Mouse (Mus musculus): Measurements from ENCODE around the gene Sval2. TPM values are rescaled to one million over a fixed set of nuclear protein-coding genes. Genes with fewer than 3 reads are reported as not detected.

Gene Sval2
- not detected for polyA plus RNA-seq (2012; fragmentation: generic; extraction: Trizol)
- long read RNA-seq, experiment 1, result 0 reads
- long read RNA-seq, experiment 2, result 0 reads

DNA sequence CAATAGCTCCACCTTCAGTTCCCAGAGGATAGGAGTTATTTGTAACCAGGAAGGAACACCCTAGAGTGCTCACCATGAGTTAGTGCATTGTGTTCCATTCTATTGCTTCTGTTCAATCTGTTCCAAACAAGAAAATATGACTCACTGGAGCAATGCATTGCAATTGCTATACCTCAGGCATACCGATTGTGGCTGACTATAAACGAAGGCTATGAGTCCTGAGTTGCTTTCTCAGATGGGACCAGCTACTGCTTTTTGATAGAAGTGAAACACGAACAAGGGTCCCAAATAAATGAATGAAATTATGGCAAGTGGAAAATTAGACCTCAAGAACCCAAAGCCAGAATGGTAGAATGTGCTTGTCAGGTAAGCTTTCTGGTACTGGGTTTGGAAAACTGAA, at the start of gene Sval2:
Gene Sval2, plus strand, starts transcription at position 301 of the 400 bp plus-strand sequence.
- Histone ChIP-seq H3K27me3 (ENCODE audit: control insufficient read depth, insufficient read depth, insufficient read length) (no peaks in the 10 kb centered on the region), H3K36me3 (ENCODE audit: control insufficient read depth, insufficient read depth) (no peaks in the 10 kb centered on the region), H3K79me3 (ENCODE audit: low read depth) (no peaks in the 10 kb centered on the region), H3ac (ENCODE audit: control insufficient read depth, insufficient read length, low read depth) (no peak within 1 kb of the TSS), H3K4me3 (ENCODE audit: insufficient read depth, poor library complexity, severe bottlenecking) (no peak within 1 kb of the TSS), H3K79me2 (ENCODE audit: control insufficient read depth, insufficient read depth) (no peaks in the 10 kb centered on the region)
- no peak for TF ChIP-seq FOSL1 (IDR thresholded peaks at IDR 0.05; ENCODE audit: insufficient read depth, low read length, poor library complexity, severe bottlenecking)
- TF ChIP-seq USF1 (IDR thresholded peaks at IDR 0.05; ENCODE audit: low read depth), result no peak
- no peak for TF ChIP-seq MYOD1 (IDR thresholded peaks at IDR 0.05; ENCODE audit: control insufficient read depth, insufficient read length, low read depth)
- no peak for TF ChIP-seq MYOG (IDR thresholded peaks at IDR 0.05; ENCODE audit: control insufficient read depth, extremely low read depth, insufficient read length)
- no peak for TF ChIP-seq MAX (IDR thresholded peaks at IDR 0.05)
- TF ChIP-seq CEBPB (IDR thresholded peaks at IDR 0.05; ENCODE audit: low read depth), result no peak
- TF ChIP-seq CTCF (IDR thresholded peaks at IDR 0.05; ENCODE audit: control insufficient read depth, insufficient read depth, insufficient read length), result no peak

DNA sequence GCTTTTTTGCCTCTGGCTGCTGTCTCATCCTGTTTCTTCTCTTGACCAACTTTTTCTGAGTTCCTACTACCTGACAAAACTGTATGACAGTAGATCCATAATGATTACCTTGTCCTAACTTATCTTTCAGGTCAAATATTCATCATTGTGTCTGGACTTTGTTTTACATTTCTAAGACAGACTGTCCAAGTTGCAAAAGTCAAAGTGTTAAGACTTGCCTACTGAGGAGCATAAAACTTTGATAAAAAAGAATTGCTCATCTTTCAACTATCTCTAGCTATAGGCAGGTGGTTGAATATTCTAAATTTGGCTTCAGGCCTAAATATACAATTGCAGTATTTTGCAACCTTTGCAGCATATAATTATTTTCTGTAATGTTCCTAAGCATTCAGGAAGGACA, 28.7 kb upstream of the Sval2 start:
- TF ChIP-seq FOSL1 (IDR thresholded peaks at IDR 0.05; ENCODE audit: insufficient read depth, low read length, poor library complexity, severe bottlenecking), result no peak
- TF ChIP-seq MYOD1 (IDR thresholded peaks at IDR 0.05; ENCODE audit: control insufficient read depth, insufficient read length, low read depth), result no peak
- TF ChIP-seq CTCF (IDR thresholded peaks at IDR 0.05; ENCODE audit: control insufficient read depth, insufficient read depth, insufficient read length), result no peak
- TF ChIP-seq MYOG (IDR thresholded peaks at IDR 0.05; ENCODE audit: control insufficient read depth, extremely low read depth, insufficient read length), result no peak
- no peak for TF ChIP-seq CEBPB (IDR thresholded peaks at IDR 0.05; ENCODE audit: low read depth)
- TF ChIP-seq MAX (IDR thresholded peaks at IDR 0.05), result no peak
- TF ChIP-seq USF1 (IDR thresholded peaks at IDR 0.05; ENCODE audit: low read depth), result no peak
- H3K79me2 ChIP-seq (ENCODE audit: control insufficient read depth, insufficient read depth), result no peaks in the 10 kb centered on the region
- H3K27me3 ChIP-seq (ENCODE audit: control insufficient read depth, insufficient read depth, insufficient read length), result no peaks in the 10 kb centered on the region
- H3ac ChIP-seq (ENCODE audit: control insufficient read depth, insufficient read length, low read depth), result no peak overlapping the region
- no peaks in the 10 kb centered on the region for H3K36me3 ChIP-seq (ENCODE audit: control insufficient read depth, insufficient read depth)
- H3K79me3 ChIP-seq (ENCODE audit: low read depth), result no peaks in the 10 kb centered on the region
- no peak overlapping the region for H3K4me3 ChIP-seq (ENCODE audit: insufficient read depth, poor library complexity, severe bottlenecking)

DNA sequence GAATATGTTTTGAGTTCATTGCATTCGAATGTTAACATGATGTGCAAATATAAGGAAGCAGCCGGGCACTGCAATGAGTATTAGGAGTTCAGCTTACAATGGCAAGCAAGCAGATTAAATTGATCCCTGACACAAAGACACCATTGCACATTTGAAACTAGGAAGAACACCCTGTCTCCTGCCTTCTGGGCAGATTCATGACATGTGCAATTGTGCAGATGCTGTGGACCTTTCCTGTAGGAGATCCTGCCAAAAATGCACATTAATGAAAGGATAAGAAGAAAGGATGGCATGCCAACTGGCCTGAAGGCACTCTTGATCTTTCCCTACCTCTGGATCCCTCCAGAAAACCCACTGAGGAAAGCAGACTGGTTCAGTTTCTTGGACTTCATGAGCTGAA, 23.3 kb upstream of the Sval2 start:
- H3K4me3 ChIP-seq (ENCODE audit: insufficient read depth, poor library complexity, severe bottlenecking), result no peak overlapping the region
- H3K36me3 ChIP-seq (ENCODE audit: control insufficient read depth, insufficient read depth), result no peaks in the 10 kb centered on the region
- no peaks in the 10 kb centered on the region for H3K79me2 ChIP-seq (ENCODE audit: control insufficient read depth, insufficient read depth)
- H3K79me3 ChIP-seq (ENCODE audit: low read depth), result no peaks in the 10 kb centered on the region
- TF ChIP-seq MYOD1 (IDR thresholded peaks at IDR 0.05; ENCODE audit: control insufficient read depth, insufficient read length, low read depth) (no peak), MAX (IDR thresholded peaks at IDR 0.05) (no peak), MYOG (IDR thresholded peaks at IDR 0.05; ENCODE audit: control insufficient read depth, extremely low read depth, insufficient read length) (no peak), CEBPB (IDR thresholded peaks at IDR 0.05; ENCODE audit: low read depth) (no peak), USF1 (IDR thresholded peaks at IDR 0.05; ENCODE audit: low read depth) (no peak)
- H3ac ChIP-seq (ENCODE audit: control insufficient read depth, insufficient read length, low read depth), result no peak overlapping the region
- no peaks in the 10 kb centered on the region for H3K27me3 ChIP-seq (ENCODE audit: control insufficient read depth, insufficient read depth, insufficient read length)

DNA sequence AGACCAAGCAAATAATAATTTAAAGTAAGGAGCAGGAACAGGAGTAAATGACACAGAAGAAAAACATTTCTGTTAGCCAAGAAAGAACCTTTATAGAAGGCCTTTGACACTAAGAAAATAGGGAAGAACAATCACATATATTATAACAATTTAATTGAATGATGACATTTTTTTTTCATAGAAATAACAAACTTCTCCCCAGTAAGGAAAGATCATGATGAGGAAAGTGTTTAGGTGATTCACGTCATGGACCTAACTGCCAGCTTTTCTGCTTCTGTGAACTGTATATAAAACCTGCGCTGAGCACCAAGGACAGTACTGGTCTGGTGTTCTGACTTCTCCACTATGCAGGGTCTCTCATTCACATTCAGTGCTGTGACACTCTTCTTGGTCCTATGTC, 5.6 kb upstream of the Sval2 start, which contains the start of gene Pip:
Gene Pip, plus strand, starts transcription at position 301 of the 400 bp plus-strand sequence.
- Histone ChIP-seq H3K27me3 (ENCODE audit: control insufficient read depth, insufficient read depth, insufficient read length) (no peaks in the 10 kb centered on the region), H3ac (ENCODE audit: control insufficient read depth, insufficient read length, low read depth) (no peak within 1 kb of the TSS), H3K4me3 (ENCODE audit: insufficient read depth, poor library complexity, severe bottlenecking) (no peak within 1 kb of the TSS), H3K36me3 (ENCODE audit: control insufficient read depth, insufficient read depth) (no peaks in the 10 kb centered on the region), H3K79me2 (ENCODE audit: control insufficient read depth, insufficient read depth) (no peaks in the 10 kb centered on the region), H3K79me3 (ENCODE audit: low read depth) (no peaks in the 10 kb centered on the region)
- TF ChIP-seq FOSL1 (IDR thresholded peaks at IDR 0.05; ENCODE audit: insufficient read depth, low read length, poor library complexity, severe bottlenecking) (no peak), CEBPB (IDR thresholded peaks at IDR 0.05; ENCODE audit: low read depth) (no peak), MAX (IDR thresholded peaks at IDR 0.05) (no peak), USF1 (IDR thresholded peaks at IDR 0.05; ENCODE audit: low read depth) (no peak), MYOD1 (IDR thresholded peaks at IDR 0.05; ENCODE audit: control insufficient read depth, insufficient read length, low read depth) (no peak), CTCF (IDR thresholded peaks at IDR 0.05; ENCODE audit: control insufficient read depth, insufficient read depth, insufficient read length) (no peak), MYOG (IDR thresholded peaks at IDR 0.05; ENCODE audit: control insufficient read depth, extremely low read depth, insufficient read length) (no peak)

DNA sequence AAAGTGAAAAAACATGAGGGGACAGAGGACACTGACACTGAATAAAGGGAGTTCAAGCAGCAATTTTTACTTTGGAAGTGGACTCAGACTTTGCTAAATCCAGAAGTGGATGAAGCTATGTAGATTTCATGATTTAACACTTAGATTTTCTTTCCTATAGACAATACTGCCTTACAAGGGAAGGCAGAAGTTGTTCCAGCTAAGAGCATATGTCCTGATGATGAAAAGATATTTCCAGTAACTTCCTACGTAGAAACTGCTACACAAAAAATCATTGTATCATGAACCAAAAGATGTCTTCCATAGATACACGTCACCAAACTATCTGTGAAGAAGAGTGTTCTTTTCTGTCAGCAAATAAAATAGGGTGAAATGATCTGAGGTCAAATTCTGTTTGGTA, 11.2 kb downstream of the Sval2 start:
- no peaks in the 10 kb centered on the region for H3K36me3 ChIP-seq (ENCODE audit: control insufficient read depth, insufficient read depth)
- H3K79me2 ChIP-seq (ENCODE audit: control insufficient read depth, insufficient read depth), result no peaks in the 10 kb centered on the region
- no peak overlapping the region for H3ac ChIP-seq (ENCODE audit: control insufficient read depth, insufficient read length, low read depth)
- H3K27me3 ChIP-seq (ENCODE audit: control insufficient read depth, insufficient read depth, insufficient read length), result no peaks in the 10 kb centered on the region
- H3K79me3 ChIP-seq (ENCODE audit: low read depth), result no peaks in the 10 kb centered on the region
- TF ChIP-seq MYOG (IDR thresholded peaks at IDR 0.05; ENCODE audit: control insufficient read depth, extremely low read depth, insufficient read length), result no peak
- TF ChIP-seq CEBPB (IDR thresholded peaks at IDR 0.05; ENCODE audit: low read depth), result no peak
- no peak for TF ChIP-seq MYOD1 (IDR thresholded peaks at IDR 0.05; ENCODE audit: control insufficient read depth, insufficient read length, low read depth)
- no peak for TF ChIP-seq FOSL1 (IDR thresholded peaks at IDR 0.05; ENCODE audit: insufficient read depth, low read length, poor library complexity, severe bottlenecking)
- H3K4me3 ChIP-seq (ENCODE audit: insufficient read depth, poor library complexity, severe bottlenecking), result no peak overlapping the region

DNA sequence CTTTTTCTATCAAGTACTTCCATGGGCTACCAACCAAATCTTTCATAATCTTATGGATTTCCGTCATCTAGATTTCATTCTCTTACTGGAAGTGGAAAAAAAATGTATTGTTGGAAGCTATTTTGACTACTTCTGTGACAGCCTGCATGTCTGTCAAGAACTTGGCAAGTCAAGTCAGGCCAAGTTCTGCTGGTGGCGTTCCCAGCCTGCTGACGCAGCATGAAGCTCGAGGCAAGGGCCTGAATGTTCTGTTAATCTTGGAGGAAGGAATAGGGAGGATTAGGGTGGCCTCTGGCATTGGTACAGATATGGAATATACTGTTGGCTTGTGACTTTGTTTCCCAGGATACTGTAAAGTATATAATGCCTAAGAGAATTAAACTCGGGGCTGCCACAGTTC, 58.8 kb downstream of the Sval2 start:
- TF ChIP-seq MYOD1 (IDR thresholded peaks at IDR 0.05; ENCODE audit: control insufficient read depth, insufficient read length, low read depth), result no peak
- no peak for TF ChIP-seq MAX (IDR thresholded peaks at IDR 0.05)
- TF ChIP-seq USF1 (IDR thresholded peaks at IDR 0.05; ENCODE audit: low read depth), result no peak
- no peak for TF ChIP-seq CEBPB (IDR thresholded peaks at IDR 0.05; ENCODE audit: low read depth)
- TF ChIP-seq CTCF (IDR thresholded peaks at IDR 0.05; ENCODE audit: control insufficient read depth, insufficient read depth, insufficient read length), result no peak
- TF ChIP-seq FOSL1 (IDR thresholded peaks at IDR 0.05; ENCODE audit: insufficient read depth, low read length, poor library complexity, severe bottlenecking), result no peak
- no peak for TF ChIP-seq MYOG (IDR thresholded peaks at IDR 0.05; ENCODE audit: control insufficient read depth, extremely low read depth, insufficient read length)
- Histone ChIP-seq H3K36me3 (ENCODE audit: control insufficient read depth, insufficient read depth) (no peaks in the 10 kb centered on the region), H3K27me3 (ENCODE audit: control insufficient read depth, insufficient read depth, insufficient read length) (no peaks in the 10 kb centered on the region), H3K4me3 (ENCODE audit: insufficient read depth, poor library complexity, severe bottlenecking) (no peak overlapping the region), H3K79me2 (ENCODE audit: control insufficient read depth, insufficient read depth) (no peaks in the 10 kb centered on the region), H3K79me3 (ENCODE audit: low read depth) (no peaks in the 10 kb centered on the region), H3ac (ENCODE audit: control insufficient read depth, insufficient read length, low read depth) (no peak overlapping the region)

Other genes starting within 250 kb of the Sval2 start
- gene Ephb6, start 247.5 kb upstream of the Sval2 start, polyA plus RNA-seq (2012; fragmentation: generic; extraction: Trizol), result 13.0 TPM
- 0.09 TPM for gene Trpv6, start 216.6 kb upstream of the Sval2 start, polyA plus RNA-seq (2012; fragmentation: generic; extraction: Trizol)
- gene Trpv5, start 172.2 kb upstream of the Sval2 start, polyA plus RNA-seq (2012; fragmentation: generic; extraction: Trizol), result not detected
- gene Llcfc1, start 168.6 kb upstream of the Sval2 start, polyA plus RNA-seq (2012; fragmentation: generic; extraction: Trizol), result not detected
- not detected for gene Kel, start 148.7 kb upstream of the Sval2 start, polyA plus RNA-seq (2012; fragmentation: generic; extraction: Trizol)
- not detected for gene Olfr459, start 77.8 kb upstream of the Sval2 start, polyA plus RNA-seq (2012; fragmentation: generic; extraction: Trizol)
- not detected for gene Pip, start 5.5 kb upstream of the Sval2 start, polyA plus RNA-seq (2012; fragmentation: generic; extraction: Trizol)
- gene Sval1, start 98.6 kb downstream of the Sval2 start, polyA plus RNA-seq (2012; fragmentation: generic; extraction: Trizol), result not detected
- not detected for gene Sval3, start 115.2 kb downstream of the Sval2 start, polyA plus RNA-seq (2012; fragmentation: generic; extraction: Trizol)
- not detected for gene Sva, start 185.4 kb downstream of the Sval2 start, polyA plus RNA-seq (2012; fragmentation: generic; extraction: Trizol)